Mouse (Mus musculus) MEL (cell line): Measurements from ENCODE around the gene Clec1b.

ENCODE experiments used
- CTCF ChIP-seq, 3 experiments: IDR thresholded peaks in 2 of 3; conservative IDR thresholded peaks in 1 of 3; 2 replicates each; pipeline ENCODE4 v1.5.1; 2011 to 2012; ENCODE audit warnings: low read length in 3 of 3, low read depth in 2 of 3, mild to moderate bottlenecking in 2 of 3, improper control_type of control experiment in 1 of 3, inconsistent platforms in 1 of 3, mixed read lengths in 1 of 3, moderate library complexity in 1 of 3; ENCODE audit not compliant: control insufficient read depth in 1 of 3, insufficient read depth in 1 of 3, poor library complexity in 1 of 3, severe bottlenecking in 1 of 3
- GABPA ChIP-seq: IDR thresholded peaks from 2 replicates; pipeline ENCODE4 v1.6.1; 2012; ENCODE audit warnings: low read depth, mild to moderate bottlenecking, inconsistent platforms, low read length, improper control_type of control experiment, moderate library complexity
- MAFK ChIP-seq: IDR thresholded peaks from 2 replicates; pipeline ENCODE4 v1.6.1; 2011; ENCODE audit warnings: low read depth, mild to moderate bottlenecking, low read length, improper control_type of control experiment, borderline replicate concordance
- MAX ChIP-seq: IDR thresholded peaks from 2 replicates; pipeline ENCODE4 v1.6.1; 2011; ENCODE audit warnings: low read length, improper control_type of control experiment
- POLR2A ChIP-seq, 2 experiments: IDR thresholded peaks; 2 replicates each; pipeline ENCODE4 v1.6.1; 2011 to 2012; ENCODE audit warnings: low read length in 2 of 2, mild to moderate bottlenecking in 2 of 2, control low read depth in 1 of 2, improper control_type of control experiment in 1 of 2, low read depth in 1 of 2, moderate library complexity in 1 of 2; ENCODE audit not compliant: control insufficient read depth in 1 of 2, insufficient read depth in 1 of 2, poor library complexity in 1 of 2
- TBP ChIP-seq: IDR thresholded peaks from 2 replicates; pipeline ENCODE4 v1.8.0; 2011; ENCODE audit warnings: low read depth, low read length, improper control_type of control experiment
- TCF12 ChIP-seq: IDR thresholded peaks from 2 replicates; pipeline ENCODE4 v1.6.1; 2014; ENCODE audit warnings: low read depth, mild to moderate bottlenecking, inconsistent platforms, low read length, improper control_type of control experiment, moderate library complexity

DNA sequence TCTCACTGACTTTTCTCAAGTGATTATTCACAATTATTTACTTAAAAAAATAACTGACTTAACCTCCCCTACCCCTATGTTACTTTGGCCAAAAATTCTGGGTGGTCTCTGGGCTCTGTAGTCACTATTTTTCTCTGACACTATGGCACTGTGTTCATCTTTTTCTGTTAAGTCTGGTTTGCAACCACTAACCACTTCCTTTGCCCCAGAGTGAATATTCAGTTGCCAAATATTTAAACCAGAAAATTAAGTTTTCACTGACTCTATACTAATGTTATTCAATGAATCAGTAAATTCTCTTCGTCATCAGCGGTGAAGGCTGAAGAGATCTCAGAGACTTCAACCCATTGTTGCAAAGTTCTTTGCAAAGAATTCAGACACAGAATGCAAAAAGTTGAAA is 41.3 kb upstream of the Clec1b start:
- TF ChIP-seq CTCF (IDR thresholded peaks at IDR 0.05 in 2 of 3, conservative IDR thresholded peaks at IDR 0.05 in 1 of 3; ENCODE audit: control insufficient read depth in 1 of 3, insufficient read depth in 1 of 3, low read depth in 2 of 3, low read length in 3 of 3, poor library complexity in 1 of 3, severe bottlenecking in 1 of 3) (no peak), TBP (no peak), MAX (no peak), TCF12 (no peak), GABPA (no peak), MAFK (no peak), POLR2A (IDR thresholded peaks at IDR 0.05; ENCODE audit: control insufficient read depth in 1 of 2, insufficient read depth in 1 of 2, low read depth in 1 of 2, low read length in 2 of 2, poor library complexity in 1 of 2) (no peak)
